Mouse (Mus musculus) lung, embryonic 16.5 days (tissue): Measurements from ENCODE around the gene Abcb4. TPM values are rescaled to one million over a fixed set of nuclear protein-coding genes. Genes with fewer than 3 reads are reported as not detected.
"Not testable (repeated sequence)": the region's sequence is repeated elsewhere in the genome, so short reads cannot be mapped to it uniquely, and the experiment has no call there.

Experiments
- ATAC-seq: fragments of 200-750 bp; cut with Nextera tagmentation; 2 replicates; pipeline ENCODE4 v1.8.0; 2017; ENCODE audit warnings: low read depth, mild to moderate bottlenecking, moderate library complexity
- H3K27ac ChIP-seq: fragments of 300-500 bp; sonication (generic); 2 replicates; pipeline ENCODE4 v1.5.1; 2014; ENCODE audit warnings: mild to moderate bottlenecking, control low read depth, low read length
- H3K27me3 ChIP-seq: fragments of 300-500 bp; sonication (generic); 2 replicates; pipeline ENCODE4 v1.6.1; 2014; ENCODE audit warnings: low read depth, low read length, mixed read lengths; ENCODE audit not compliant: control insufficient read depth, insufficient read depth
- H3K36me3 ChIP-seq: fragments of 300-500 bp; sonication (generic); 2 replicates; pipeline ENCODE4 v1.6.1; 2014; ENCODE audit warnings: low read length; ENCODE audit not compliant: control insufficient read depth, insufficient read depth
- H3K4me1 ChIP-seq: fragments of 300-500 bp; sonication (generic); replicated peaks from 2 replicates; pipeline ENCODE4 v1.6.1; 2014; ENCODE audit warnings: low read length, mixed read lengths; ENCODE audit not compliant: control insufficient read depth, insufficient read depth
- H3K4me2 ChIP-seq: fragments of 300-500 bp; sonication (generic); 2 replicates; pipeline ENCODE4 v1.6.1; 2014; ENCODE audit warnings: low read depth, low read length, control low read depth
- H3K4me3 ChIP-seq: fragments of 300-500 bp; sonication (generic); 2 replicates; pipeline ENCODE4 v1.5.1; 2014; ENCODE audit warnings: mild to moderate bottlenecking, low read length, control low read depth
- H3K9ac ChIP-seq: fragments of 300-500 bp; sonication (generic); 2 replicates; pipeline ENCODE4 v1.6.1; 2014; ENCODE audit warnings: low read length, control low read depth
- H3K9me3 ChIP-seq: fragments of 300-500 bp; sonication (generic); 2 replicates; pipeline ENCODE4 v1.6.1; 2016; ENCODE audit warnings: low read length; ENCODE audit not compliant: control insufficient read depth
- WGBS: fragments of 180-500 bp; shearing (Covaris S2); extraction: QIAGEN DNeasy Blood & Tissue Kit; methylation state at CpG from one replicate; pipeline ENCODE4 v1.1.7; 2014; 5-methylcytosine and 5-hydroxymethylcytosine counted together
- polyA plus RNA-seq: library from polyadenylated mRNA; unstranded; fragments of >200 nt; fragmentation: Nextera tagmentation; extraction: Ambion mirVana; gene quantifications from 2 replicates; pipeline ENCODE4 v1.2.1, GENCODE M21; 2015

The Abcb4 gene
- polyA plus RNA-seq, 1 experiment from 2014 or later, result 0.13 TPM

- Histone ChIP-seq H3K9me3 (no peaks in the 10 kb centered on the region), H3K9ac (no peak overlapping the region), H3K27ac (no peak overlapping the region), H3K4me3 (no peak overlapping the region), H3K4me1 (no peaks in the 10 kb centered on the region), H3K4me2 (no peak overlapping the region), H3K36me3 (no peaks in the 10 kb centered on the region), H3K27me3 (no peaks in the 10 kb centered on the region)
- no peak for ATAC-seq
- WGBS, result 56% methylated on average over 1 of the region's 1 CpGs
Measured at GRCm38 (mm10) chr5:8901001-8901400, 7.5 kb downstream of the Abcb4 start.

DNA sequence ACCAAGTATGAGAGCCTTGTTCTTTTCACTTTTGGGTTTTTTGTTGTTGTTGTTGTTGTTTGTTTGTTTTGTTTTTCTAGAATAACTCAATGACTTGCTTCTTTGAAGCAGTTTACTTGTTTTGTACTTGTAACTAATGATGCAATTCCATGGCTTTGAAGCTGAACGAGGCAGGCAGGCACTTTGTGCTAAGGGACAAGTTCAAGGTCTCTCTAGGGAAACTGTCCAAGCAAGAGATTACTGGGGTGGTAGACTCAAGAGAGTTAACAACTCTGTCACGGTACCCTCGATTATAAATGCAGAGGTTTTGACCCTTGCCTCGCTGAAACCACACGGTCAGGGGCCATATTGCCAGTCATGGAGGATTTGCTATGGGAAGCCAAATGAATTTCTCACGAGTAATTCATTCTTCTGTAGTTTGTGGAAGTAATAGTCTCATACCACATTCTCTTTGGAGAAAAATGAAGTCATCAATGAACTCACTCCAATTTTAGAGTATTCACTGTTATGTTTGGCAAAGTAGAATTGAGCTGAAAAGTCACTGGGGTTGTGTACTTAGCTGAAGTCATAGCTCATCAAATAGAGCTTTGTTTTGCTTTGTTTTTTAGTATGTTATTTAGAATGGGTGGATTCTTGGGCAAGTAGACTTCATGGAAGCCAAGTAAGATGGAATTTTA is 8.8 kb downstream of the Abcb4 start:
- H3K4me3 ChIP-seq, result no peak overlapping the region

DNA sequence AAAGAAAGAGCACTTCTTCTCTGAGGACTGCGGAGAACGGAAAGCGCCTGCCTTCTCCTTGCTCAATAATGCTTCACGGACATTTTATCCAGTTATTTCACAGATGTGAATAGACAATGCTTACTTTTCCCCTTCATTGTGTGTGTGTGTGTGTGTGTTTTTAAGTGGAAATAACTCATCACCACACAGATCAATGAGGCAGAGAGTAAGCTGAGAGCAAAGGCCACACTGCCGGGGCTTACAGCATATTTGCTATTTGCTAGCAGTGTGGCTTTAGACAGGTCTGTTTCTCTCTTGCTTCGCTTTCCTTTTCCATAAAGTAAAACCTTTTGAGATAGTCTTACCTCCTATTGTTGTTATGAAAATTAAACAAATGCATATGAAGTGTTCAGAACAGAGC is 11.0 kb downstream of the Abcb4 start:
- Histone ChIP-seq H3K4me3 (no peak overlapping the region), H3K36me3 (no peaks in the 10 kb centered on the region), H3K9me3 (no peaks in the 10 kb centered on the region), H3K9ac (no peak overlapping the region), H3K27ac (no peak overlapping the region), H3K4me2 (no peak overlapping the region), H3K4me1 (no peaks in the 10 kb centered on the region), H3K27me3 (no peaks in the 10 kb centered on the region)
- 82% methylated on average over 6 of the region's 6 CpGs for WGBS
- ATAC-seq, result no peak

More for the DNA sequence above, 8.8 kb downstream of the Abcb4 start:
- Histone ChIP-seq H3K36me3 (no peaks in the 10 kb centered on the region), H3K27ac (no peak overlapping the region), H3K9me3 (no peaks in the 10 kb centered on the region), H3K9ac (no peak overlapping the region), H3K4me1 (no peaks in the 10 kb centered on the region), H3K27me3 (no peaks in the 10 kb centered on the region), H3K4me2 (no peak overlapping the region)
- ATAC-seq, result no peak
- 67% methylated on average over 6 of the region's 6 CpGs for WGBS

- Histone ChIP-seq H3K27me3 (no peaks in the 10 kb centered on the region), H3K4me2 (no peak overlapping the region), H3K9ac (no peak overlapping the region), H3K9me3 (no peaks in the 10 kb centered on the region), H3K27ac (no peak overlapping the region), H3K4me1 (no peaks in the 10 kb centered on the region), H3K36me3 (no peaks in the 10 kb centered on the region), H3K4me3 (no peak overlapping the region)
- no peak for ATAC-seq
- 79% methylated on average over 8 of the region's 8 CpGs for WGBS
Measured at GRCm38 (mm10) chr5:8911567-8912198, 18.2 kb downstream of the Abcb4 start.

DNA sequence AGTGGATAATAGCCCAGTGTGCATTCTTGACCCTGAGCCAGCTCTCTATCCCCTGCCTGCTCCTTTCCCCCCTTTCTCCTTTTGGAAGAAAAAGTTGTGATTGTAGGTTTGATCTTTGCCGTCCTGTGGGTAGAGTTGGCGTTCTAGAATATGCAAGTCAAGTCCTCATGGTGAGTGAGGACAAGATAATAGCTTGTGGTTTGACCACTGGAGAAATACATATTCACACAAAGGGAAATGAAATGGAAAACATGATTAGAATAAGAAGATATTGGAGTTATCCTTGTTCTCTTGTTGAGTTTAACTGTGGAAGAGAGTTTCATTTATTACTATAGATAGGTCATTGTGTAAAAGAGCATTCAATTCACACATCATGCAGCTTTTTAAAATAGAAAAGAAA is 22.9 kb downstream of the Abcb4 start:
- Histone ChIP-seq H3K36me3 (no peaks in the 10 kb centered on the region), H3K4me1 (no peaks in the 10 kb centered on the region), H3K27ac (no peak overlapping the region), H3K9me3 (no peaks in the 10 kb centered on the region), H3K4me2 (no peak overlapping the region), H3K4me3 (no peak overlapping the region), H3K27me3 (no peaks in the 10 kb centered on the region), H3K9ac (no peak overlapping the region)
- ATAC-seq, result no peak
- WGBS, result 81% methylated on average over 2 of the region's 2 CpGs

DNA sequence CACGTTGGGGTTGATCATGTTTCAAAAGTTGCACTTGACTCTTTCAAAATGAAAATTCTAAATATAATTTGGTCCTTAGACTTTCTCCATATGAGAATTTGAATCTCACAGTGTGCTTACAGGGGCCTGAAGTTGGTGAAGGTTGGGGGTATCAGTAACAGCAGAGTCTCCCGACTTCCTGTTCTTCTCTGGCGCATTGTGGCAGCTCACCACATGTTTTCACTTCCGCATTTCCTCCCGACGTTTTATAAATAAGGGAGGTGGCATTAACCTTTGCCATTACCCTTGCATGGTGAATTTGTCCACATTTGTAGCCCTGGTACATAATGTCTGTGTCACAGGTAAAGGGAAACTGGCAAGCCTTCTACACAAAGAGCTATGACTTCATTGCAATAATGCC is 23.6 kb downstream of the Abcb4 start:
- no peaks in the 10 kb centered on the region for H3K36me3 ChIP-seq
- WGBS, result 62% methylated on average over 6 of the region's 6 CpGs
- no peaks in the 10 kb centered on the region for H3K9me3 ChIP-seq
- H3K4me2 ChIP-seq, result no peak overlapping the region
- no peak overlapping the region for H3K27ac ChIP-seq
- H3K4me3 ChIP-seq, result no peak overlapping the region
- H3K4me1 ChIP-seq, result no peaks in the 10 kb centered on the region
- H3K27me3 ChIP-seq, result no peaks in the 10 kb centered on the region
- ATAC-seq, result no peak
- no peak overlapping the region for H3K9ac ChIP-seq

DNA sequence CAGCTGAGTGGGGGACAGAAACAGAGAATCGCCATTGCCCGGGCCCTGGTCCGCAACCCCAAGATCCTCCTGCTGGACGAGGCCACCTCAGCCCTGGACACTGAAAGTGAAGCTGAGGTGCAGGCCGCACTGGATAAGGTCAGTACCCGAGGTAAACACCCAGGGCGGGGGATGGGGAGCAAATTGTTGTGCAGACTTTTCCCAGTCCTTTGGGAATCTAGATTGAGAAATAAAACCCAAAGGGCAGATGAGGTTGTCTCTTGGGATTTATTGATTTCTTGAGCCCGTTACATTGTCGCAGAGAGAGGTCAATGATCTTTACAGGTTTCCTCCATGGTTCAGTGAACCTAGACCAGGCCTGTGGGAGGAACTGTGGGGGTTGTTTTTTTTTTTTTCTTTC is 34.9 kb downstream of the Abcb4 start:
- no peak overlapping the region for H3K27ac ChIP-seq
- H3K36me3 ChIP-seq, result no peaks in the 10 kb centered on the region
- H3K9me3 ChIP-seq, result peaks cover 4% of the 10 kb centered on the region
- WGBS, result 82% methylated on average over 9 of the region's 9 CpGs
- no peak overlapping the region for H3K4me2 ChIP-seq
- no peaks in the 10 kb centered on the region for H3K4me1 ChIP-seq
- no peak for ATAC-seq
- H3K4me3 ChIP-seq, result no peak overlapping the region
- no peak overlapping the region for H3K9ac ChIP-seq
- H3K27me3 ChIP-seq, result no peaks in the 10 kb centered on the region

GRCm38 (mm10) chr5:8937965-8938364 is 44.4 kb downstream of the Abcb4 start:
- no peak overlapping the region for H3K9ac ChIP-seq
- no peak overlapping the region for H3K27ac ChIP-seq
- H3K4me3 ChIP-seq, result no peak overlapping the region
- H3K27me3 ChIP-seq, result no peaks in the 10 kb centered on the region
- no peaks in the 10 kb centered on the region for H3K4me1 ChIP-seq
- no peaks in the 10 kb centered on the region for H3K9me3 ChIP-seq
- no peaks in the 10 kb centered on the region for H3K36me3 ChIP-seq
- ATAC-seq, result no peak
- no peak overlapping the region for H3K4me2 ChIP-seq
- WGBS, result 84% methylated on average over 7 of the region's 7 CpGs

GRCm38 (mm10) chr5:8941266-8941665 is 47.7 kb downstream of the Abcb4 start:
- H3K9me3 ChIP-seq, ATAC-seq, H3K27ac ChIP-seq, H3K4me2 ChIP-seq, H3K9ac ChIP-seq, H3K36me3 ChIP-seq, H3K4me3 ChIP-seq, H3K27me3 ChIP-seq, H3K4me1 ChIP-seq: not testable (repeated sequence)
- WGBS, result no CpG with 5 or more reads among the region's 1 CpGs
